In the genomic region with DNA sequence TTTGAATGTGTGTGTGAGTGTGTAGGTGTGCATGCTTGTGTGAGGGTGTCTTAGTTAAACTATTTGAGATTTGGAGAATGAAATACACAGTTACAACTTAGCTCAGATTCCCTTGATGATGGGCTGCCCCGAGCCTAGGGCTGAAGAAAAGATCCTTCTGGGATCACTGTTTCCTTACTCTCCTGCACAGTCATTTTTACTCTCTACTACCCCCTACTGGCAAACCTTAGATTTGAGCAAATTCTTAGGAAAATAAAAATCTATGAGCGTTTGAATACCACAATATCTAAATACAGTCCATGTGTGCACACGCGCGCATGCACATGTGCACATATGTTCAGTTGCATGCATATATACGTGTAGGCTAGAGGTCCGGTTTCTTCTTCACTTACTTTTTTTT, we compare ENCODE assay signal across 8 mouse cellular contexts. TPM values are rescaled to one million over a fixed set of nuclear protein-coding genes. Genes with fewer than 3 reads are reported as not detected.
DNase-seq lines count a peak whose midpoint lies in the region; ATAC-seq lines count a peak whose summit lies in the region.

No protein-coding gene starts in this region.

- peak; percentile 72 for ATAC-seq in frontal cortex, adult (ENCODE audit: low TSS enrichment)
- ATAC-seq in megakaryocyte progenitor cell, adult 5-6 weeks (replicated peaks; ENCODE audit: poor library complexity), result peak; percentile 78

- DNase-seq in frontal cortex, postnatal 36 days (ENCODE audit: low spot score in 2 of 2), result no peak
- DNase-seq in lung, postnatal 10 days, result peak; percentile 21
- DNase-seq in lung, postnatal 4 days, result no peak
- peak; percentile 25 for DNase-seq in c-Kit-positive CD71-negative TER-119-negative erythroid progenitor cells, embryonic 14.5 days (ENCODE audit: low read depth)
- no peak for DNase-seq in cerebellum, adult 9-10 months
- DNase-seq in gastrocnemius, postnatal 10 days, result no peak

RNA-seq across cellular contexts. Expression of a gene that starts 35.1 kb away (rescaled TPM):
- total RNA-seq in megakaryocyte progenitor cell, adult 5-6 weeks (2015), result not detected in 2 replicates
- not detected in 2 replicates for total RNA-seq in megakaryocyte progenitor cell, adult 5-6 weeks (2017)
- total RNA-seq in gastrocnemius, postnatal 10 days (2021), result not detected

RNA-seq across cellular contexts. Expression of a gene that starts 44.5 kb away (rescaled TPM):
- 0.07 TPM in 1 of 2 replicates, not detected in the other for total RNA-seq in megakaryocyte progenitor cell, adult 5-6 weeks (2015)
- 0.21 and 0.44 TPM in 2 replicates for total RNA-seq in megakaryocyte progenitor cell, adult 5-6 weeks (2017)
- total RNA-seq in gastrocnemius, postnatal 10 days (2021), result not detected

Comparison
In these comparisons a context has a peak if more than half of its experiments do, and no peak if none do; other contexts are left out.
1. DNase-seq: peak in lung, postnatal 10 days (single experiment) and c-Kit-positive CD71-negative TER-119-negative erythroid progenitor cells, embryonic 14.5 days (single experiment); none in frontal cortex, postnatal 36 days (0 of 2), lung, postnatal 4 days (0 of 2), cerebellum, adult 9-10 months (single experiment) and gastrocnemius, postnatal 10 days (single experiment).